Mouse (Mus musculus) spleen, adult 2 months (tissue): Measurements from ENCODE around the gene Kat6b.

Experiments
- CTCF ChIP-seq: fragments of 200-500 bp; IDR thresholded peaks from 2 replicates; pipeline ENCODE4 v1.5.1; 2011; ENCODE audit warnings: mild to moderate bottlenecking, inconsistent platforms; ENCODE audit not compliant: insufficient read depth, insufficient read length, insufficient replicate concordance; ENCODE audit errors: extremely low read depth
- POLR2A ChIP-seq: fragments of 200-500 bp; IDR thresholded peaks from 2 replicates; pipeline ENCODE4 v1.6.1; 2011; ENCODE audit warnings: low read depth, low read length, inconsistent platforms

GRCm38 (mm10) chr14:21590205-21590604 is 109.0 kb downstream of the Kat6b start:
- TF ChIP-seq CTCF (no peak), POLR2A (no peak)
